19 mouse cellular contexts compared by ENCODE assay signal in genomic region chr4:41648157-41648556, GRCm38 (mm10). TPM values are rescaled to one million over a fixed set of nuclear protein-coding genes. Genes with fewer than 3 reads are reported as not detected.
DNase-seq lines count a peak whose midpoint lies in the region; ATAC-seq and TF ChIP-seq lines count a peak whose summit lies in the region.
"Had no signal": no experiment of that assay in that cellular context is flagged by ENCODE, and none has a peak within 500 bp of the region (broad histone marks: within the 10 kb centered on the region; RNA-seq: fewer than 3 reads in every experiment).

No protein-coding gene starts in this region.

- no peak for TF ChIP-seq POLR2A in cortical plate, adult 2 months (IDR thresholded peaks at IDR 0.05; ENCODE audit: extremely low read depth, insufficient read depth, low read length)

- peak; percentile 35 for DNase-seq in cerebellum, adult 9-11 months
- no peak for DNase-seq in cerebellum, adult 9-10 months
- no peak for DNase-seq in liver, embryonic 13.5 days
- DNase-seq in liver = no peak
- DNase-seq in right cerebral cortex, postnatal 25 days = no peak
- DNase-seq in cerebellum, adult 11-12 months = no peak
- DNase-seq: adrenal gland, postnatal 36 days; cerebellum, postnatal 14 days; heart, postnatal 14 days; kidney, postnatal 10 days; layer of hippocampus, adult 9-11 months; lung, postnatal 14 days; thymus, postnatal 4 days had no signal

- WGBS in liver, embryonic 13.5 days (ENCODE audit: insufficient replicate concordance) = 54% methylated on average over 4 of the region's 4 CpGs
- 25% methylated on average over 4 of the region's 4 CpGs for WGBS in hindbrain, embryonic 16.5 days

- no peak overlapping the region for H3K9ac ChIP-seq in liver, embryonic 13.5 days
- H3K9ac ChIP-seq in hindbrain, embryonic 16.5 days (ENCODE audit: low read depth, low read length) = no peak overlapping the region
- H3K9ac ChIP-seq: limb, embryonic 15.5 days; stomach, embryonic 15.5 days had no signal

- H3K4me2 ChIP-seq in liver, embryonic 13.5 days = peak overlapping the region; percentile 24
- no peak overlapping the region for H3K4me2 ChIP-seq in hindbrain, embryonic 16.5 days (ENCODE audit: low read length)
- H3K4me2 ChIP-seq: limb, embryonic 15.5 days; stomach, embryonic 15.5 days had no signal

- H3K27me3 ChIP-seq in liver, embryonic 13.5 days = no peaks in the 10 kb centered on the region
- H3K27me3 ChIP-seq in hindbrain, embryonic 16.5 days (replicated peaks; ENCODE audit: control insufficient read depth, insufficient read depth, low read length) = no peaks in the 10 kb centered on the region
- H3K27me3 ChIP-seq: stomach, embryonic 15.5 days had no signal

- H3K27ac ChIP-seq in liver, embryonic 13.5 days = peak overlapping the region; percentile 24; the same call in 1 of the 2 replicates
- H3K27ac ChIP-seq in cortical plate, adult 2 months (ENCODE audit: insufficient read depth, low read length) = peak overlapping the region; percentile 34; the same call in 1 of the 2 replicates
- no peak overlapping the region for H3K27ac ChIP-seq in hindbrain, embryonic 16.5 days (ENCODE audit: low read depth, low read length)
- H3K27ac ChIP-seq: limb, embryonic 15.5 days; stomach, embryonic 15.5 days had no signal

- no peaks in the 10 kb centered on the region for H3K36me3 ChIP-seq in liver, embryonic 13.5 days
- H3K36me3 ChIP-seq in hindbrain, embryonic 16.5 days (ENCODE audit: control insufficient read depth, insufficient read depth, low read length) = no peaks in the 10 kb centered on the region
- H3K36me3 ChIP-seq: limb, embryonic 15.5 days; stomach, embryonic 15.5 days had no signal

- no peaks in the 10 kb centered on the region for H3K9me3 ChIP-seq in liver, embryonic 13.5 days (replicated peaks)
- H3K9me3 ChIP-seq in hindbrain, embryonic 16.5 days (ENCODE audit: control insufficient read depth, low read length) = no peaks in the 10 kb centered on the region
- H3K9me3 ChIP-seq: limb, embryonic 15.5 days; stomach, embryonic 15.5 days had no signal

- ATAC-seq in liver, embryonic 13.5 days (ENCODE audit: low read depth) = peak; percentile 23; the same call in 1 of the 2 replicates
- peak; percentile 53; the same call in 1 of the 2 replicates for ATAC-seq in hindbrain, embryonic 16.5 days
- ATAC-seq: intestine, embryonic 16.5 days had no signal

- no peak for TF ChIP-seq CTCF in cortical plate, adult 2 months (IDR thresholded peaks at IDR 0.05; ENCODE audit: extremely low read depth, insufficient read depth, low read length)

- H3K4me1 ChIP-seq in liver, embryonic 13.5 days (replicated peaks) = peaks cover 17% of the 10 kb centered on the region
- no peaks in the 10 kb centered on the region for H3K4me1 ChIP-seq in cortical plate, adult 2 months (ENCODE audit: control insufficient read depth, insufficient read depth, low read length)
- H3K4me1 ChIP-seq in hindbrain, embryonic 16.5 days (ENCODE audit: control insufficient read depth, insufficient read depth, low read depth, low read length) = no peaks in the 10 kb centered on the region
- H3K4me1 ChIP-seq: limb, embryonic 15.5 days; stomach, embryonic 15.5 days had no signal

- H3K4me3 ChIP-seq in liver, embryonic 13.5 days (replicated peaks) = no peak overlapping the region
- H3K4me3 ChIP-seq in cortical plate, adult 2 months (ENCODE audit: insufficient read depth, low read length) = no peak overlapping the region
- no peak overlapping the region for H3K4me3 ChIP-seq in hindbrain, embryonic 16.5 days (ENCODE audit: low read length)
- H3K4me3 ChIP-seq: erythroblast, embryonic 14.5 days; limb, embryonic 15.5 days; stomach, embryonic 15.5 days had no signal

RNA-seq across cellular contexts. Expression of gene Enho, which starts 8.0 kb away (rescaled TPM):
- 1.2 and 1.5 TPM in 2 replicates for polyA plus RNA-seq in liver, embryonic 13.5 days (2015; fragmentation: Nextera tagmentation; extraction: Ambion mirVana)
- 88.2 and 97.6 TPM in 2 replicates for polyA plus RNA-seq in cortical plate, adult 2 months (2012; rRNA removed)
- polyA plus RNA-seq in hindbrain, embryonic 16.5 days (2015; fragmentation: Nextera tagmentation; extraction: Ambion mirVana) = 115 and 117 TPM in 2 replicates

RNA-seq across cellular contexts. Expression of gene Cntfr, which starts 48.7 kb away (rescaled TPM):
- polyA plus RNA-seq in liver, embryonic 13.5 days (2015; fragmentation: Nextera tagmentation; extraction: Ambion mirVana) = 0.38 and 0.62 TPM in 2 replicates
- 59.8 and 67.8 TPM in 2 replicates for polyA plus RNA-seq in cortical plate, adult 2 months (2012; rRNA removed)
- 22.5 and 29.5 TPM in 2 replicates for polyA plus RNA-seq in hindbrain, embryonic 16.5 days (2015; fragmentation: Nextera tagmentation; extraction: Ambion mirVana)
- polyA plus RNA-seq: erythroblast, embryonic 14.5 days had no signal

RNA-seq across cellular contexts. Expression of gene Il11ra1, which starts 51.6 kb away (rescaled TPM):
- 32.7 and 35.8 TPM in 2 replicates for polyA plus RNA-seq in liver, embryonic 13.5 days (2015; fragmentation: Nextera tagmentation; extraction: Ambion mirVana)
- polyA plus RNA-seq in cortical plate, adult 2 months (2012; rRNA removed) = 50.6 and 51.6 TPM in 2 replicates
- 46.4 and 46.6 TPM in 2 replicates for polyA plus RNA-seq in hindbrain, embryonic 16.5 days (2015; fragmentation: Nextera tagmentation; extraction: Ambion mirVana)

Comparison
In these comparisons a context has a peak if more than half of its experiments do, and no peak if none do; other contexts are left out.
1. RNA of gene Enho, which starts 8.0 kb away (polyA plus RNA-seq): 115 to 117 TPM in hindbrain, embryonic 16.5 days and 88.2 to 97.6 TPM in cortical plate, adult 2 months; 1.2 to 1.5 TPM in liver, embryonic 13.5 days; every median in the first group is over 10 times any median in the second.
2. RNA of gene Cntfr, which starts 48.7 kb away (polyA plus RNA-seq): 59.8 to 67.8 TPM in cortical plate, adult 2 months and 22.5 to 29.5 TPM in hindbrain, embryonic 16.5 days; 0.38 to 0.62 TPM in liver, embryonic 13.5 days; every median in the first group is over 10 times any median in the second.